8 mouse cellular contexts compared by ENCODE assay signal in genomic region chr5:74067346-74067745, GRCm38 (mm10). TPM values are rescaled to one million over a fixed set of nuclear protein-coding genes. Genes with fewer than 3 reads are reported as not detected.
A peak's percentile ranks its signal among the peaks of the same experiment; 100 is the strongest.
DNase-seq lines count a peak whose midpoint lies in the region; ATAC-seq and TF ChIP-seq lines count a peak whose summit lies in the region.

No protein-coding gene starts in this region.

- H3K79me2 ChIP-seq in macrophage (ENCODE audit: inconsistent target), result peaks cover 35% of the 10 kb centered on the region; the same call in 1 of the 2 replicates

- peaks cover 49% of the 10 kb centered on the region for H3K4me1 ChIP-seq in heart, embryonic 10.5 days
- peaks cover 7 to 21% of the 10 kb centered on the region in 2 experiments; a peak in 3 of 4 replicates for H3K4me1 ChIP-seq in ES-E14 (ENCODE audit: control insufficient read depth in 2 of 2, insufficient read depth in 2 of 2, low read length in 2 of 2, poor library complexity in 1 of 2)
- H3K4me1 ChIP-seq in heart, embryonic 16.5 days (ENCODE audit: control insufficient read depth, insufficient read depth, low read length), result peaks cover 36% of the 10 kb centered on the region

- peak overlapping the region; percentile 33; the same call in 1 of the 2 replicates for H3K9ac ChIP-seq in ES-E14 (ENCODE audit: insufficient read depth, low read depth, low read length, poor library complexity, severe bottlenecking)
- peak overlapping the region; percentile 85 for H3K9ac ChIP-seq in heart, embryonic 16.5 days (ENCODE audit: low read length)

- no peaks in the 10 kb centered on the region for H3K27me3 ChIP-seq in heart, embryonic 10.5 days (ENCODE audit: insufficient read depth, poor library complexity, severe bottlenecking)
- H3K27me3 ChIP-seq in heart, embryonic 16.5 days (ENCODE audit: control insufficient read depth, insufficient read depth, low read length), result no peaks in the 10 kb centered on the region

- H3K4me2 ChIP-seq in heart, embryonic 16.5 days (ENCODE audit: low read depth, low read length), result peak overlapping the region; percentile 76

- 5% methylated on average over 4 of the region's 4 CpGs for WGBS in heart, embryonic 10.5 days
- WGBS in heart, embryonic 16.5 days, result 20% methylated on average over 4 of the region's 4 CpGs
- 26% methylated on average over 4 of the region's 4 CpGs for WGBS in macrophage (ENCODE audit: missing documents)

- no peak for ATAC-seq in heart, embryonic 16.5 days (replicated peaks; ENCODE audit: extremely low read depth, insufficient read depth, low FRiP score)
- ATAC-seq in inflammation-experienced regulatory T-cells, adult 6 months, result no peak

- H3K36me3 ChIP-seq in heart, embryonic 10.5 days, result no peaks in the 10 kb centered on the region
- H3K36me3 ChIP-seq in ES-E14 (ENCODE audit: control insufficient read depth, insufficient read depth, low read length, poor library complexity, severe bottlenecking) (no peaks in the 10 kb centered on the region), macrophage (ENCODE audit: inconsistent target) (no peaks in the 10 kb centered on the region)
- H3K36me3 ChIP-seq in heart, embryonic 16.5 days (ENCODE audit: control insufficient read depth, insufficient read depth), result no peaks in the 10 kb centered on the region

- in situ Hi-C loops in ES-E14 (cut with MboI; ENCODE audit: low sequenced_read_pairs in 2 of 2, unreplicated experiment in 2 of 2), result no loop called here

- H3K27ac ChIP-seq in heart, embryonic 10.5 days, result peak overlapping the region; percentile 99
- H3K27ac ChIP-seq in ES-E14 (ENCODE audit: insufficient read depth, low read depth, low read length, poor library complexity, severe bottlenecking) (no peak overlapping the region; the same call in 1 of the 2 replicates), macrophage (no peak overlapping the region)
- H3K27ac ChIP-seq in heart, embryonic 16.5 days (ENCODE audit: low read length), result peak overlapping the region; percentile 97

- peak overlapping the region; percentile 96 for H3K4me3 ChIP-seq in heart, embryonic 10.5 days
- H3K4me3 ChIP-seq in ES-E14 (ENCODE audit: insufficient read depth in 1 of 2, low read depth in 1 of 2, low read length in 2 of 2, poor library complexity in 1 of 2, severe bottlenecking in 1 of 2) (peak overlapping the region; percentile 78 to 93), macrophage (ENCODE audit: inconsistent target) (peak overlapping the region; percentile 31)
- peak overlapping the region; percentile 88 for H3K4me3 ChIP-seq in heart, embryonic 16.5 days (ENCODE audit: low read length)

- H3K9me3 ChIP-seq in heart, embryonic 10.5 days, result no peaks in the 10 kb centered on the region
- H3K9me3 ChIP-seq in ES-E14 (ENCODE audit: control insufficient read depth, insufficient read depth, low read depth, low read length), result no peaks in the 10 kb centered on the region
- no peaks in the 10 kb centered on the region for H3K9me3 ChIP-seq in heart, embryonic 16.5 days (replicated peaks; ENCODE audit: control insufficient read depth, low read length)

- peak; percentile 72 for DNase-seq in heart, embryonic 10.5 days (ENCODE audit: low spot score)
- no peak for DNase-seq in heart, postnatal 10 days
- DNase-seq in ES-E14 (ENCODE audit: low read depth, low spot score), result no peak
- no peak for DNase-seq in adrenal gland, postnatal 14 days
- DNase-seq in retina, postnatal 1 day, result no peak

- intact Hi-C loops in heart, postnatal 10 days (cut with DNase I), result loop anchor here (2.0 kb wide), 1 partner anchor 19 kb away; no protein-coding TSS in a partner anchor

TF ChIP-seq in ES-E14, 5 proteins besides CTCF, POLR2A, EP300 and RAD21:
- TF ChIP-seq MAFK (IDR thresholded peaks at IDR 0.05; ENCODE audit: insufficient read depth, low read depth, low read length), result no peak

RNA-seq across cellular contexts. Expression of gene Usp46, which starts 0.9 kb away (rescaled TPM):
- polyA plus RNA-seq in heart, embryonic 10.5 days (2016; fragmentation: Nextera tagmentation; extraction: Ambion mirVana), result 31.0 and 34.7 TPM in 2 replicates
- total RNA-seq in heart, postnatal 10 days (2021), result 10 to 100 TPM; 47.1 to 50.5 TPM
- total RNA-seq in ES-E14 (2012; rRNA removed), result 10.5 and 13.8 TPM in 2 replicates
- polyA plus RNA-seq in heart, embryonic 16.5 days (2015; fragmentation: Nextera tagmentation; extraction: Ambion mirVana), result 27.8 and 31.3 TPM in 2 replicates
- total RNA-seq in macrophage (2018; cell fraction: chromatin; rRNA removed), result 10 to 100 TPM in 7 of 26 experiments, 1 to 10 TPM in 17, under 1 TPM in 2; 0.44 to 11.8 (median 8.1) TPM
- total RNA-seq in macrophage (2018; cell fraction: cytosol; rRNA removed), result 1 to 10 TPM; 4.8 to 9.4 (median 7.2) TPM
- 10 to 100 TPM in 3 of 26 experiments, 1 to 10 TPM in 23; 2.1 to 16.1 (median 5.7) TPM for total RNA-seq in macrophage (2018; cell fraction: nucleus; rRNA removed)
- 4.6 to 10.2 TPM (median 6.1 TPM) in 3 replicates for polyA plus RNA-seq in macrophage (2018)
- 10 to 100 TPM in 1 of 3 experiments, 1 to 10 TPM in 2; 8.5 to 12.6 (median 9.9) TPM for polyA plus RNA-seq in inflammation-experienced regulatory T-cells, adult 6 months (2017; shearing (Covaris generic))
- total RNA-seq in adrenal gland, postnatal 14 days (2021), result 29.8 and 32.3 TPM in 2 replicates

Comparison
In these comparisons a context has a peak if more than half of its experiments do, and no peak if none do; other contexts are left out.
1. H3K27ac ChIP-seq: peak in heart, embryonic 10.5 days (single experiment) and heart, embryonic 16.5 days (single experiment); none in ES-E14 (single experiment) and macrophage (single experiment).
2. H3K4me3 ChIP-seq: peak in every context shown above with its lines; median percentile 96 in heart, embryonic 10.5 days; 88 in heart, embryonic 16.5 days; 86 in ES-E14; 31 in macrophage.